Mouse (Mus musculus) liver, embryonic 12.5 days (tissue): ENCODE data around the gene Nek10. TPM values are rescaled to one million over a fixed set of nuclear protein-coding genes. Genes with fewer than 3 reads are reported as not detected.
"Not testable (repeated sequence)": the region's sequence is repeated elsewhere in the genome, so short reads cannot be mapped to it uniquely, and the experiment has no call there.

Source experiments
- ATAC-seq: fragments of 200-750 bp; cut with Nextera tagmentation; 2 replicates; pipeline ENCODE4 v1.8.0; 2017; ENCODE audit warnings: moderate number of reproducible peaks, mild to moderate bottlenecking, moderate library complexity
- H3K27ac ChIP-seq: fragments of 300-500 bp; sonication (generic); 2 replicates; pipeline ENCODE4 v1.5.1; 2016; ENCODE audit warnings: mild to moderate bottlenecking
- H3K27me3 ChIP-seq: fragments of 300-500 bp; sonication (generic); replicated peaks from 2 replicates; pipeline ENCODE4 v1.6.1; 2016; ENCODE audit warnings: mild to moderate bottlenecking, moderate library complexity
- H3K36me3 ChIP-seq: fragments of 300-500 bp; sonication (generic); 2 replicates; pipeline ENCODE4 v1.6.1; 2016; ENCODE audit warnings: mild to moderate bottlenecking, moderate library complexity
- H3K4me1 ChIP-seq: fragments of 300-500 bp; sonication (generic); 2 replicates; pipeline ENCODE4 v1.6.1; 2016
- H3K4me2 ChIP-seq: fragments of 300-500 bp; sonication (generic); 2 replicates; pipeline ENCODE4 v1.6.1; 2016; ENCODE audit warnings: mild to moderate bottlenecking, moderate library complexity
- H3K4me3 ChIP-seq: fragments of 300-500 bp; sonication (generic); 2 replicates; pipeline ENCODE4 v1.5.1; 2016; ENCODE audit warnings: mild to moderate bottlenecking, moderate library complexity
- H3K9ac ChIP-seq: fragments of 300-500 bp; sonication (generic); 2 replicates; pipeline ENCODE4 v1.6.1; 2016; ENCODE audit warnings: mild to moderate bottlenecking, moderate library complexity
- H3K9me3 ChIP-seq: fragments of 300-500 bp; sonication (generic); replicated peaks from 2 replicates; pipeline ENCODE4 v1.6.1; 2016; ENCODE audit warnings: mild to moderate bottlenecking, moderate library complexity
- WGBS: fragments of 180-500 bp; shearing (Covaris S2); methylation state at CpG from one replicate; pipeline ENCODE4 v1.1.7; 2016; ENCODE audit not compliant: insufficient replicate concordance; 5-methylcytosine and 5-hydroxymethylcytosine counted together
- polyA plus RNA-seq: library from polyadenylated mRNA; unstranded; fragments of >200 nt; fragmentation: Nextera tagmentation; extraction: Ambion mirVana; gene quantifications from 2 replicates; pipeline ENCODE4 v1.2.1, GENCODE M21; 2016

Gene Nek10
- polyA plus RNA-seq, 1 experiment from 2014 or later: not detected

DNA sequence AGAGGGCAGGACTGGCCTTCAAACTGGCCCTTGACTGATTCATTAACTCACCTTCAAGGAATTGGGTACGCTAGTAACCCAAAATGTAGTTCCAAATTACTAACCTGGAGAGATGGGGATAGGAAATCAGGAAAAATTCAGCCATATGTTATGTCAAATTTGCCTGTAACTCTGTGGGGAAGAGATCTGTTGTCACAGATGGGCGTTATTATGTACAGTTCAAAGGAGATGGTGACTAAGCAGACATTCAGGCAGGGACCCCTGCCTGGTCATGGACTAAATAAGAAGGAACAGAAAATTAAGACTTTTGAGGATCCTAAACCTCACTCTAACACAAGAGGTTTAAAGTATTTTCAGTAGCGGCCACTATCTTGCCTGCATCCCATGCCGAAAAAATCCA, 227.4 kb downstream of the Nek10 start:
- not testable (repeated sequence) for H3K9ac ChIP-seq, H3K27me3 ChIP-seq, H3K4me1 ChIP-seq, H3K4me2 ChIP-seq, H3K27ac ChIP-seq, H3K4me3 ChIP-seq, ATAC-seq, H3K36me3 ChIP-seq
- H3K9me3 ChIP-seq: peaks cover 13% of the 10 kb centered on the region
- WGBS: 80% methylated on average over 4 of the region's 4 CpGs

- H3K4me3 ChIP-seq, H3K4me1 ChIP-seq, H3K36me3 ChIP-seq, ATAC-seq, H3K27ac ChIP-seq, H3K27me3 ChIP-seq, H3K9ac ChIP-seq, H3K4me2 ChIP-seq, H3K9me3 ChIP-seq: not testable (repeated sequence)
- whole genome bisulfite sequencing: 79% methylated on average over 8 of the region's 8 CpGs
Measured at GRCm38 (mm10) chr14:15034638-15035037, 231.4 kb downstream of the Nek10 start.

DNA sequence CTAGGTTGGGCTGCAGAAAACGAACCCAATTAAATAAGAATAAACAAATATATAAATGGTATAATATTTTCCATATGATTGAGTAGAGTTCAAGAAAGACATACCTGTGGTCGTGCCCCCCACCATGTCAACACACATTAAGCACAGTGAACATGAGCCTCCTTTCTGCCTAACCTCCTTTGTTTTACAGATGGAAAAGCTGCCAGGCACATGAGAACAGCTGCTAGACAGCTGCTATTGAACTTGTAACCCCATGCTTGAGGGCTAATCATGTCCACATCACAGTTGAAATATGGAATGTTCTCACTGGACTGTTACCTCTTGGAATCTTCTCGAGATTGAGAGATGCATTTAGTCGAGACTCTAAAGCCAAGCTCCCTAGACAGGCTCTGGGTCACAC, 245.0 kb downstream of the Nek10 start:
- H3K4me1 ChIP-seq: no peaks in the 10 kb centered on the region
- no peak overlapping the region for H3K9ac ChIP-seq
- no peak overlapping the region for H3K4me2 ChIP-seq
- H3K9me3 ChIP-seq: no peaks in the 10 kb centered on the region
- no peak for ATAC-seq
- WGBS: 58% methylated on average over 4 of the region's 4 CpGs
- H3K4me3 ChIP-seq: no peak overlapping the region
- no peaks in the 10 kb centered on the region for H3K36me3 ChIP-seq
- H3K27me3 ChIP-seq: no peaks in the 10 kb centered on the region
- H3K27ac ChIP-seq: no peak overlapping the region

- H3K27ac ChIP-seq: no peak overlapping the region
- WGBS: 40% methylated on average over 2 of the region's 2 CpGs
- no peak overlapping the region for H3K4me2 ChIP-seq
- no peak for ATAC-seq
- no peaks in the 10 kb centered on the region for H3K4me1 ChIP-seq
- H3K9me3 ChIP-seq: no peaks in the 10 kb centered on the region
- no peaks in the 10 kb centered on the region for H3K27me3 ChIP-seq
- no peak overlapping the region for H3K9ac ChIP-seq
- no peaks in the 10 kb centered on the region for H3K36me3 ChIP-seq
- H3K4me3 ChIP-seq: no peak overlapping the region
Measured at GRCm38 (mm10) chr14:15061496-15061895, 258.3 kb downstream of the Nek10 start.

Other genes starting within 250 kb of the Nek10 start
- gene Slc4a7, start 101.1 kb upstream of the Nek10 start, polyA plus RNA-seq: 6.3 and 7.3 TPM in 2 replicates